Mouse (Mus musculus) heart, embryonic 11.5 days (tissue): ENCODE results near the gene Fryl. TPM values are rescaled to one million over a fixed set of nuclear protein-coding genes. Genes with fewer than 3 reads are reported as not detected.

Source experiments
- ATAC-seq: fragments of 200-750 bp; cut with Nextera tagmentation; replicated peaks from 2 replicates; pipeline ENCODE4 v1.8.0; 2017; ENCODE audit warnings: moderate library complexity; ENCODE audit not compliant: insufficient number of reproducible peaks, low FRiP score, low TSS enrichment
- H3K27ac ChIP-seq: fragments of 300-500 bp; sonication (generic); 2 replicates; pipeline ENCODE4 v1.5.1; 2014; ENCODE audit warnings: mild to moderate bottlenecking, low read depth, low read length
- H3K27me3 ChIP-seq: fragments of 300-500 bp; sonication (generic); 2 replicates; pipeline ENCODE4 v1.6.1; 2014; ENCODE audit warnings: mild to moderate bottlenecking, low read length, mixed read lengths; ENCODE audit not compliant: control insufficient read depth, insufficient read depth
- H3K36me3 ChIP-seq: fragments of 300-500 bp; sonication (generic); 2 replicates; pipeline ENCODE4 v1.6.1; 2014; ENCODE audit warnings: mild to moderate bottlenecking, low read length, moderate library complexity, mixed read lengths; ENCODE audit not compliant: control insufficient read depth, insufficient read depth
- H3K4me1 ChIP-seq: fragments of 300-500 bp; sonication (generic); 2 replicates; pipeline ENCODE4 v1.6.1; 2014; ENCODE audit warnings: low read length; ENCODE audit not compliant: control insufficient read depth, insufficient read depth
- H3K4me2 ChIP-seq: fragments of 300-500 bp; sonication (generic); 2 replicates; pipeline ENCODE4 v1.6.1; 2014; ENCODE audit warnings: mild to moderate bottlenecking, moderate library complexity
- H3K4me3 ChIP-seq: fragments of 300-500 bp; sonication (generic); 2 replicates; pipeline ENCODE4 v1.5.1; 2014; ENCODE audit warnings: low read depth, low read length
- H3K9ac ChIP-seq: fragments of 300-500 bp; sonication (generic); 2 replicates; pipeline ENCODE4 v1.6.1; 2014; ENCODE audit warnings: mild to moderate bottlenecking, low read depth, low read length, moderate library complexity
- H3K9me3 ChIP-seq: fragments of 300-500 bp; sonication (generic); replicated peaks from 2 replicates; pipeline ENCODE4 v1.6.1; 2016; ENCODE audit warnings: low read length; ENCODE audit not compliant: control insufficient read depth
- WGBS: fragments of 180-500 bp; shearing (Covaris S2); extraction: QIAGEN DNeasy Blood & Tissue Kit; methylation state at CpG from one replicate; pipeline ENCODE4 v1.1.7; 2014; ENCODE audit not compliant: insufficient replicate concordance; 5-methylcytosine and 5-hydroxymethylcytosine counted together
- polyA plus RNA-seq: library from polyadenylated mRNA; unstranded; fragments of >200 nt; fragmentation: Nextera tagmentation; extraction: Ambion mirVana; gene quantifications from 2 replicates; pipeline ENCODE4 v1.2.1, GENCODE M21; 2014

Gene Fryl
- polyA plus RNA-seq, 1 experiment from 2014 or later = 40.8 TPM

- no peak overlapping the region for H3K4me3 ChIP-seq
- no peak for ATAC-seq
- peaks cover 71% of the 10 kb centered on the region for H3K4me1 ChIP-seq
- peak overlapping the region; percentile 57 for H3K4me2 ChIP-seq
- H3K27me3 ChIP-seq = no peaks in the 10 kb centered on the region
- H3K9me3 ChIP-seq = no peaks in the 10 kb centered on the region
- peak overlapping the region; percentile 86 for H3K27ac ChIP-seq
- no peaks in the 10 kb centered on the region for H3K36me3 ChIP-seq
- H3K9ac ChIP-seq = no peak overlapping the region
- 63% methylated on average over 17 of the region's 17 CpGs for WGBS
These were observed 23.2 kb downstream of the Fryl start for GRCm38 (mm10) chr5:73233018-73233881.

GRCm38 (mm10) chr5:73232267-73232666, 24.2 kb downstream of the Fryl start:
- peaks cover 81% of the 10 kb centered on the region for H3K4me1 ChIP-seq

GRCm38 (mm10) chr5:73231835-73232234, 24.6 kb downstream of the Fryl start:
- ATAC-seq = peak; percentile 56; the same call in 1 of the 2 replicates
- Histone ChIP-seq H3K27ac (peak overlapping the region; percentile 86), H3K4me3 (peak overlapping the region; percentile 19; the same call in 1 of the 2 replicates), H3K4me1 (peaks cover 78% of the 10 kb centered on the region), H3K4me2 (peak overlapping the region; percentile 57), H3K9me3 (no peaks in the 10 kb centered on the region), H3K36me3 (no peaks in the 10 kb centered on the region), H3K9ac (no peak overlapping the region), H3K27me3 (no peaks in the 10 kb centered on the region)
- WGBS = 3% methylated on average over 6 of the region's 6 CpGs

More at GRCm38 (mm10) chr5:73232267-73232666, 24.2 kb downstream of the Fryl start:
- Histone ChIP-seq H3K4me2 (peak overlapping the region; percentile 57), H3K9me3 (no peaks in the 10 kb centered on the region), H3K36me3 (no peaks in the 10 kb centered on the region), H3K27ac (peak overlapping the region; percentile 86), H3K4me3 (peak overlapping the region; percentile 19), H3K27me3 (no peaks in the 10 kb centered on the region), H3K9ac (no peak overlapping the region)
- no peak for ATAC-seq
- 15% methylated on average over 9 of the region's 9 CpGs for WGBS

GRCm38 (mm10) chr5:73230171-73230570, 26.2 kb downstream of the Fryl start:
- WGBS = 51% methylated on average over 4 of the region's 4 CpGs
- Histone ChIP-seq H3K4me1 (peaks cover 68% of the 10 kb centered on the region), H3K4me3 (no peak overlapping the region), H3K27me3 (no peaks in the 10 kb centered on the region), H3K27ac (no peak overlapping the region), H3K36me3 (no peaks in the 10 kb centered on the region), H3K4me2 (no peak overlapping the region), H3K9ac (no peak overlapping the region), H3K9me3 (no peaks in the 10 kb centered on the region)
- ATAC-seq = no peak

GRCm38 (mm10) chr5:73229467-73229866, 27.0 kb downstream of the Fryl start:
- Histone ChIP-seq H3K9me3 (no peaks in the 10 kb centered on the region), H3K9ac (no peak overlapping the region), H3K4me3 (no peak overlapping the region), H3K27ac (no peak overlapping the region), H3K4me1 (peaks cover 64% of the 10 kb centered on the region), H3K27me3 (no peaks in the 10 kb centered on the region), H3K36me3 (no peaks in the 10 kb centered on the region), H3K4me2 (no peak overlapping the region)
- no peak for ATAC-seq
- WGBS = 57% methylated on average over 6 of the region's 6 CpGs

- 70% methylated on average over 12 of the region's 12 CpGs for WGBS
These were observed 27.9 kb downstream of the Fryl start for GRCm38 (mm10) chr5:73228291-73229049.

GRCm38 (mm10) chr5:73227518-73228101, 28.8 kb downstream of the Fryl start:
- Histone ChIP-seq H3K4me2 (no peak overlapping the region), H3K9ac (no peak overlapping the region), H3K9me3 (no peaks in the 10 kb centered on the region), H3K4me1 (peaks cover 47% of the 10 kb centered on the region), H3K27me3 (no peaks in the 10 kb centered on the region), H3K27ac (peak overlapping the region; percentile 50; the same call in 1 of the 2 replicates), H3K36me3 (no peaks in the 10 kb centered on the region), H3K4me3 (no peak overlapping the region)
- 55% methylated on average over 11 of the region's 11 CpGs for WGBS
- ATAC-seq = no peak

More at GRCm38 (mm10) chr5:73228291-73229049, 27.9 kb downstream of the Fryl start:
- Histone ChIP-seq H3K9ac (no peak overlapping the region), H3K27me3 (no peaks in the 10 kb centered on the region), H3K4me1 (peaks cover 56% of the 10 kb centered on the region), H3K4me2 (no peak overlapping the region), H3K4me3 (no peak overlapping the region), H3K27ac (no peak overlapping the region), H3K9me3 (no peaks in the 10 kb centered on the region), H3K36me3 (no peaks in the 10 kb centered on the region)
- no peak for ATAC-seq

GRCm38 (mm10) chr5:73223065-73223464, 33.4 kb downstream of the Fryl start:
- H3K36me3 ChIP-seq = peaks cover 4% of the 10 kb centered on the region; the same call in 1 of the 2 replicates
- 61% methylated on average over 6 of the region's 6 CpGs for WGBS
- H3K27me3 ChIP-seq = no peaks in the 10 kb centered on the region
- peaks cover 9% of the 10 kb centered on the region for H3K4me1 ChIP-seq
- H3K4me3 ChIP-seq = no peak overlapping the region
- H3K4me2 ChIP-seq = no peak overlapping the region
- no peaks in the 10 kb centered on the region for H3K9me3 ChIP-seq
- no peak overlapping the region for H3K9ac ChIP-seq
- ATAC-seq = peak; percentile 26; the same call in 1 of the 2 replicates
- H3K27ac ChIP-seq = no peak overlapping the region
